11 mouse cellular contexts compared by ENCODE assay signal in the genomic region with DNA sequence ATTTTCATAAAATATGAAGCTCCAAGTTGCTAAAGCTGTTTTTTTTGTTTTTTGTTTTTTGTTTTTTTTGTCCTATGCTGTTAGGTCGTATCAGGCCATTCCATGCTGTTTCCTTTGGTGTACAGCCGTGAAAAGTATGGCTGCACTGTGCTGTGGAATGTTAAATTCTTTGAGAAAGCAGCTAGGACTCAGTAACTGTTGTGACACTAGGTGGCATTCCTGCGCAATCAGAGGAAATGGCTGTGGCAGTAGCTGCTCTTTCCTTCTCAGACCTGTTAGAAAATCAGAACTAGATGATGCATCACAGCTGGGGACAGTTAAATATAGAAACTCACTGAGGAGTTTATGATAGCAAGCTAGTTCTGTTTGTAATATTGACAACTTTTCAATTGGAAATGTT.
DNase-seq lines count a peak whose midpoint lies in the region; ATAC-seq and TF ChIP-seq lines count a peak whose summit lies in the region.
"Had no signal": no experiment of that assay in that cellular context is flagged by ENCODE, and none has a peak within 500 bp of the region (broad histone marks: within the 10 kb centered on the region; RNA-seq: fewer than 3 reads in every experiment).

No protein-coding gene starts in this region.

- H3K4me2 ChIP-seq in heart, embryonic 11.5 days: no peak overlapping the region
- H3K4me2 ChIP-seq in midbrain, embryonic 14.5 days (ENCODE audit: low read length): no peak overlapping the region
- H3K4me2 ChIP-seq: lung, embryonic 15.5 days; stomach, embryonic 15.5 days had no signal

- no peak for TF ChIP-seq EP300 in MEL (IDR thresholded peaks at IDR 0.05; ENCODE audit: low read depth in 1 of 2, low read length in 2 of 2)
- TF ChIP-seq EP300 in heart, adult 2 months (IDR thresholded peaks at IDR 0.05; ENCODE audit: insufficient read depth, low read depth, low read length): no peak

- H3K27ac ChIP-seq in heart, embryonic 11.5 days (ENCODE audit: low read depth, low read length): no peak overlapping the region
- no peak overlapping the region for H3K27ac ChIP-seq in MEL (ENCODE audit: control insufficient read depth, low read depth, low read length)
- no peak overlapping the region for H3K27ac ChIP-seq in midbrain, embryonic 14.5 days (replicated peaks; ENCODE audit: low read depth, low read length)
- no peak overlapping the region for H3K27ac ChIP-seq in heart, adult 2 months
- H3K27ac ChIP-seq: lung, embryonic 15.5 days; stomach, embryonic 15.5 days had no signal

- WGBS in heart, embryonic 11.5 days (ENCODE audit: insufficient replicate concordance): 31% methylated on average over 3 of the region's 3 CpGs
- 30% methylated on average over 3 of the region's 3 CpGs for WGBS in midbrain, embryonic 14.5 days
- WGBS in heart, adult 2 months: 21% methylated on average over 3 of the region's 3 CpGs

- H3K36me3 ChIP-seq in heart, embryonic 11.5 days (ENCODE audit: control insufficient read depth, insufficient read depth, low read length): no peaks in the 10 kb centered on the region
- no peaks in the 10 kb centered on the region for H3K36me3 ChIP-seq in MEL (ENCODE audit: control insufficient read depth in 1 of 2, insufficient read depth in 2 of 2, low read length in 2 of 2)
- H3K36me3 ChIP-seq in midbrain, embryonic 14.5 days (ENCODE audit: control insufficient read depth, insufficient read depth, low read length): no peaks in the 10 kb centered on the region
- H3K36me3 ChIP-seq in heart, adult 2 months (ENCODE audit: control insufficient read depth, insufficient read depth, low read length): no peaks in the 10 kb centered on the region
- H3K36me3 ChIP-seq: lung, embryonic 15.5 days; stomach, embryonic 15.5 days had no signal

- H3K79me2 ChIP-seq in MEL (ENCODE audit: control insufficient read depth, insufficient read depth, low read length, poor library complexity): no peaks in the 10 kb centered on the region
- H3K79me2 ChIP-seq in heart, adult 2 months (replicated peaks; ENCODE audit: control insufficient read depth, insufficient read depth, low read length): no peaks in the 10 kb centered on the region

- TF ChIP-seq RAD21 in MEL (IDR thresholded peaks at IDR 0.05; ENCODE audit: low read depth, low read length): peak; percentile 62

- H3K9ac ChIP-seq in heart, embryonic 11.5 days (ENCODE audit: low read depth, low read length): no peak overlapping the region
- H3K9ac ChIP-seq in MEL (ENCODE audit: control insufficient read depth, low read depth, low read length, poor library complexity, severe bottlenecking): no peak overlapping the region
- no peak overlapping the region for H3K9ac ChIP-seq in midbrain, embryonic 14.5 days (replicated peaks; ENCODE audit: low read length)
- no peak overlapping the region for H3K9ac ChIP-seq in heart, adult 2 months (ENCODE audit: low read depth, low read length)
- H3K9ac ChIP-seq: lung, embryonic 15.5 days; stomach, embryonic 15.5 days had no signal

- H3K4me1 ChIP-seq in heart, embryonic 11.5 days (ENCODE audit: control insufficient read depth, insufficient read depth, low read length): no peaks in the 10 kb centered on the region
- no peaks in the 10 kb centered on the region for H3K4me1 ChIP-seq in MEL (ENCODE audit: control insufficient read depth in 1 of 2, insufficient read depth in 2 of 2, low read length in 2 of 2)
- H3K4me1 ChIP-seq in midbrain, embryonic 14.5 days (ENCODE audit: control insufficient read depth, insufficient read depth, low read length): no peaks in the 10 kb centered on the region
- H3K4me1 ChIP-seq in heart, adult 2 months (ENCODE audit: control insufficient read depth, insufficient read depth, low read length): no peaks in the 10 kb centered on the region
- H3K4me1 ChIP-seq: lung, embryonic 15.5 days; stomach, embryonic 15.5 days had no signal

- intact Hi-C loops in heart, adult 2 months (cut with DNase I): no loop called here

- TF ChIP-seq POLR2A in MEL (IDR thresholded peaks at IDR 0.05; ENCODE audit: control insufficient read depth in 1 of 2, insufficient read depth in 1 of 2, low read depth in 1 of 2, low read length in 2 of 2, poor library complexity in 1 of 2): no peak
- no peak for TF ChIP-seq POLR2A in heart, adult 2 months (IDR thresholded peaks at IDR 0.05; ENCODE audit: insufficient read depth, low read depth, low read length)

- TF ChIP-seq CTCF in MEL (IDR thresholded peaks at IDR 0.05 in 2 of 3, conservative IDR thresholded peaks at IDR 0.05 in 1 of 3; ENCODE audit: control insufficient read depth in 1 of 3, insufficient read depth in 1 of 3, low read depth in 2 of 3, low read length in 3 of 3, poor library complexity in 1 of 3, severe bottlenecking in 1 of 3): peak in 2 of 3 experiments; percentile 52 to 65; a peak in 4 of 6 replicates
- no peak for TF ChIP-seq CTCF in heart, adult 2 months (IDR thresholded peaks at IDR 0.05)

- DNase-seq in heart, postnatal 4 days: peak; percentile 8
- peak; percentile 50 for DNase-seq in MEL (ENCODE audit: low read depth, low spot score)
- DNase-seq in frontal cortex, adult 2 months (ENCODE audit: extremely low spot score in 1 of 2, low spot score in 1 of 2): peak; percentile 24 to 68
- peak; percentile 78 for DNase-seq in midbrain, embryonic 14.5 days
- no peak for DNase-seq in heart, adult 2 months
- no peak for DNase-seq in thymus, postnatal 25 days

- H3K4me3 ChIP-seq in heart, embryonic 11.5 days (ENCODE audit: low read depth, low read length): no peak overlapping the region
- H3K4me3 ChIP-seq in MEL (ENCODE audit: control insufficient read depth in 1 of 2, insufficient read depth in 1 of 2, low read depth in 2 of 2, low read length in 2 of 2): no peak overlapping the region
- no peak overlapping the region for H3K4me3 ChIP-seq in midbrain, embryonic 14.5 days (replicated peaks; ENCODE audit: low read depth, low read length)
- H3K4me3 ChIP-seq in heart, adult 2 months: no peak overlapping the region
- H3K4me3 ChIP-seq: lung, embryonic 15.5 days; stomach, embryonic 15.5 days had no signal

- ATAC-seq in heart, embryonic 11.5 days (replicated peaks; ENCODE audit: insufficient number of reproducible peaks, low FRiP score, low TSS enrichment): no peak
- no peak for ATAC-seq in midbrain, embryonic 14.5 days (ENCODE audit: low FRiP score, low TSS enrichment)
- ATAC-seq in CD4-positive, CD25-positive, alpha-beta regulatory T cell, adult 4 months: no peak
- ATAC-seq: Patski had no signal

- H3K9me3 ChIP-seq in heart, embryonic 11.5 days (replicated peaks; ENCODE audit: control insufficient read depth, low read length): no peaks in the 10 kb centered on the region
- no peaks in the 10 kb centered on the region for H3K9me3 ChIP-seq in MEL (replicated peaks; ENCODE audit: insufficient read depth, low read length)
- H3K9me3 ChIP-seq in midbrain, embryonic 14.5 days (ENCODE audit: control insufficient read depth, low read length): no peaks in the 10 kb centered on the region
- H3K9me3 ChIP-seq: lung, embryonic 15.5 days; stomach, embryonic 15.5 days had no signal

- no peaks in the 10 kb centered on the region for H3K27me3 ChIP-seq in heart, embryonic 11.5 days (ENCODE audit: control insufficient read depth, insufficient read depth, low read length)
- H3K27me3 ChIP-seq in MEL (ENCODE audit: control insufficient read depth in 1 of 2, insufficient read depth in 2 of 2, low read length in 2 of 2): no peaks in the 10 kb centered on the region
- H3K27me3 ChIP-seq in midbrain, embryonic 14.5 days (ENCODE audit: control insufficient read depth, insufficient read depth, low read length): no peaks in the 10 kb centered on the region
- no peaks in the 10 kb centered on the region for H3K27me3 ChIP-seq in heart, adult 2 months (ENCODE audit: control insufficient read depth, insufficient read depth, low read length)
- H3K27me3 ChIP-seq: lung, embryonic 15.5 days; Patski; stomach, embryonic 15.5 days had no signal

TF ChIP-seq in MEL, 35 proteins besides CTCF, POLR2A, EP300 and RAD21:
- no peak for TF ChIP-seq ZMIZ1 (IDR thresholded peaks at IDR 0.05; ENCODE audit: low read depth, low read length)
- no peak for TF ChIP-seq RCOR1 (IDR thresholded peaks at IDR 0.05; ENCODE audit: low read depth, low read length)
- TF ChIP-seq SMC3 (IDR thresholded peaks at IDR 0.05; ENCODE audit: low read depth, low read length): peak; percentile 60
- TF ChIP-seq CHD1 (IDR thresholded peaks at IDR 0.05; ENCODE audit: low read depth, low read length): no peak
- no peak for TF ChIP-seq USF1 (IDR thresholded peaks at IDR 0.05; ENCODE audit: low read depth, low read length)
TF ChIP-seq in MEL: peak in this region for 1.

Comparison
In these comparisons a context has a peak if more than half of its experiments do, and no peak if none do; other contexts are left out.
1. DNase-seq: peak in heart, postnatal 4 days (single experiment), MEL (single experiment), frontal cortex, adult 2 months (2 of 2) and midbrain, embryonic 14.5 days (single experiment); none in heart, adult 2 months (0 of 2) and thymus, postnatal 25 days (single experiment).